Mouse (Mus musculus) ES-E14 (cell line): ENCODE data around the gene Sdf2.

Experiments
- CHD2 ChIP-seq: IDR thresholded peaks from 2 replicates; pipeline ENCODE4 v1.6.1; 2014; ENCODE audit warnings: mild to moderate bottlenecking, low read depth, low read length, inconsistent platforms
- HCFC1 ChIP-seq: IDR thresholded peaks from 2 replicates; pipeline ENCODE4 v1.6.1; 2012; ENCODE audit warnings: low read length, inconsistent platforms, borderline replicate concordance; ENCODE audit not compliant: insufficient read depth
- MAFK ChIP-seq: IDR thresholded peaks from 2 replicates; pipeline ENCODE4 v1.6.1; 2014; ENCODE audit warnings: mild to moderate bottlenecking, low read depth, low read length, inconsistent platforms; ENCODE audit not compliant: insufficient read depth
- ZC3H11A ChIP-seq: IDR thresholded peaks from 2 replicates; pipeline ENCODE4 v1.6.1; 2012; ENCODE audit warnings: low read depth, mild to moderate bottlenecking, inconsistent platforms, low read length, borderline replicate concordance
- ZNF384 ChIP-seq: IDR thresholded peaks from 2 replicates; pipeline ENCODE4 v1.6.1; 2012; ENCODE audit warnings: low read depth, low read length, inconsistent platforms

DNA sequence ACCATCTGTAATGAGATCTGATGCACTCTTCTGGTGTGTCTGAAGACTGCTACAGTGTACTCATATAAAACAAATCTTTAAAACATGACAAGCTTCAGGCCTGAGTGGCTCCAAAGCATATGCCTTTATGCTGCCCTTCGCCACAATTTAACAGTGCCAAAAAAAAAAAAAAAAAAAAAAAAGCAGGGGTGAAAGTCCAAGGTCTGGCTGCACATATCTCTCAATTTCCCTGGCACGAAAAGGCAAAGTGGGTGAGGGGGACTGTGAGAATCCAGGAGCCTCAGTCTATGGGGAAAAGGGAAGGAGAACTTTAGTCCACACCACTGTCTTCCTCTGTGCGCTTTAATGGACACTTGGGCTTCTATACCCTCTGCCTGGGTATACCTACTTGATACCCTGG is 43.2 kb upstream of the Sdf2 start:
- TF ChIP-seq ZNF384: no peak
- no peak for TF ChIP-seq CHD2
- no peak for TF ChIP-seq ZC3H11A
- TF ChIP-seq MAFK: no peak
- TF ChIP-seq HCFC1: no peak
